Mouse (Mus musculus) megakaryocyte, embryonic 14.5 days (primary cell): Measurements from ENCODE around the gene Plpp1.

ENCODE experiments used
- FLI1 ChIP-seq: IDR thresholded peaks from 2 replicates; pipeline ENCODE4 v1.6.1; 2012; ENCODE audit warnings: low read length, inconsistent platforms, mixed read lengths
- GATA1 ChIP-seq: IDR thresholded peaks from 3 replicates; pipeline ENCODE4 v1.6.1; 2012; ENCODE audit warnings: mixed read lengths, low read length, inconsistent platforms, borderline replicate concordance

GRCm38 (mm10) chr13:112798953-112799305, 1.7 kb upstream of the Plpp1 start:
- TF ChIP-seq GATA1 = no peak
- TF ChIP-seq FLI1 = no peak
